ENCODE assay signal across 20 mouse cellular contexts in genomic region chr12:9401956-9402355, GRCm38 (mm10).
"Had no signal": no experiment of that assay in that cellular context is flagged by ENCODE, and none has a peak within 500 bp of the region (broad histone marks: within the 10 kb centered on the region; RNA-seq: fewer than 3 reads in every experiment).

No protein-coding gene starts in this region.

- H3K27me3 ChIP-seq: limb, embryonic 15.5 days; midbrain, embryonic 12.5 days; midbrain, embryonic 15.5 days; neural tube, embryonic 12.5 days; neural tube, embryonic 15.5 days had no signal

- H3K4me3 ChIP-seq: layer of hippocampus, adult 2 months; limb, embryonic 15.5 days; midbrain, embryonic 12.5 days; midbrain, embryonic 15.5 days; neural tube, embryonic 12.5 days; neural tube, embryonic 15.5 days had no signal

- H3K4me1 ChIP-seq: midbrain, embryonic 12.5 days; midbrain, embryonic 15.5 days; neural tube, embryonic 12.5 days; neural tube, embryonic 15.5 days had no signal

- H3K27ac ChIP-seq: kidney, postnatal 0 days; layer of hippocampus, adult 2 months; limb, embryonic 15.5 days; liver, embryonic 14.5 days; macrophage; midbrain, embryonic 12.5 days; midbrain, embryonic 15.5 days; neural tube, embryonic 12.5 days; neural tube, embryonic 15.5 days had no signal

- H3K9me3 ChIP-seq: limb, embryonic 15.5 days; midbrain, embryonic 12.5 days; midbrain, embryonic 15.5 days; neural tube, embryonic 12.5 days; neural tube, embryonic 15.5 days had no signal

- ATAC-seq: intestine, postnatal 0 days; liver, postnatal 0 days; midbrain, embryonic 15.5 days had no signal

- H3K9ac ChIP-seq: limb, embryonic 15.5 days; liver, embryonic 14.5 days; liver, postnatal 0 days; midbrain, embryonic 12.5 days; midbrain, embryonic 15.5 days; neural tube, embryonic 12.5 days; neural tube, embryonic 15.5 days had no signal

- H3K4me2 ChIP-seq: limb, embryonic 15.5 days; liver, embryonic 11.5 days; midbrain, embryonic 12.5 days; midbrain, embryonic 15.5 days; neural tube, embryonic 12.5 days; neural tube, embryonic 15.5 days had no signal

- DNase-seq: kidney, adult 2 months; kidney, postnatal 25 days; layer of hippocampus, postnatal 36 days; liver, postnatal 0 days; lung, postnatal 10 days; right cerebral cortex, postnatal 25 days; thymus, adult 2 months; thymus, postnatal 14 days; thymus, postnatal 4 days had no signal

- H3K36me3 ChIP-seq: limb, embryonic 15.5 days; midbrain, embryonic 12.5 days; midbrain, embryonic 15.5 days; neural tube, embryonic 12.5 days; neural tube, embryonic 15.5 days had no signal
